Mouse (Mus musculus) liver, adult (tissue): ENCODE measurements around the gene 9130409I23Rik.

Experiments
- GATA4 ChIP-seq: IDR thresholded peaks from 2 replicates; pipeline ENCODE4 v1.6.1; 2014; ENCODE audit warnings: mild to moderate bottlenecking, low read length; ENCODE audit not compliant: insufficient replicate concordance

Gene 9130409I23Rik

GRCm38 (mm10) chr1:181050937-181051336 lies at the start of gene 9130409I23Rik:
Gene 9130409I23Rik, plus strand, starts transcription at chr1:181051237.
- no peak for TF ChIP-seq GATA4

DNA sequence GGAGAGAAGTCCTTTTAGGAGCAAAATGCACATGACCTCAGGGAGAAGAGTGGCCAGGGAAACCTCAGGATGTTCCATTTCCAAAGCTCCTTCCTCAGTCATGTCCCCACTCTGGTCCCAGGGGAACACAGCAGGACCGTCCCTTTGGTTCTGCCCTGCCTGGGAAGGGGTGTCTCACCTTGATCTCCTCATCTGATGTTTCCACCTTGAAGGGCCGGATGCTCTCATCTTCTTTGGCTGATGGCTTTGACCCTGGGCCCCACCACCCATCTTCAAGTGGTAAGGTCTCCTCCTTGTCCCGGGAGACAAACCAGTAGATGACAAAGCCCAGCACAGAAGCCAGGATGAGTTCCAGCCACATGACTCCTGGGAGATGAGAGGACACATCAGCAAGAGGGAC lies 49.4 kb upstream of the 9130409I23Rik start:
- TF ChIP-seq GATA4: no peak

DNA sequence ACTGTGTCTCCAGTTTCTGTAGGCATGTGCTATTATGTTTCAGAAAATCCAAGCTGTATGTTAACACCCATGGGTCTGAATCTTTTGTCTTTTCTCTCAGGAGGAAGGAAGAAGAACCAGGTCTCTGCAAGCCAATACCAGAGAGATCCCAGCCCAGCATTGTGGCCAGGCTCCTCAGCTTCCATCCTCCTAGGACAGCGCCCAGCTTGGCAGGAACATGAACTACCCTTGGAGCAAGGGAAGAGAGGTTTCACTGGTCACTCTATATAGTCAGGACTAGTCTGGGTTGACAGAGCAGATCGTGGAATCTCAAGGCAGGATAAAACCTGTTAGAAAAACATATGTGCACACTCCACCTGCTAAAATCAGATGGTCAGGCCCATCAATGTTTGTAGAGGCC lies 47.2 kb upstream of the 9130409I23Rik start:
- TF ChIP-seq GATA4: no peak

GRCm38 (mm10) chr1:181005331-181005730 lies 45.7 kb upstream of the 9130409I23Rik start:
- peak; percentile 84; the same call in 1 of the 2 replicates for TF ChIP-seq GATA4

DNA sequence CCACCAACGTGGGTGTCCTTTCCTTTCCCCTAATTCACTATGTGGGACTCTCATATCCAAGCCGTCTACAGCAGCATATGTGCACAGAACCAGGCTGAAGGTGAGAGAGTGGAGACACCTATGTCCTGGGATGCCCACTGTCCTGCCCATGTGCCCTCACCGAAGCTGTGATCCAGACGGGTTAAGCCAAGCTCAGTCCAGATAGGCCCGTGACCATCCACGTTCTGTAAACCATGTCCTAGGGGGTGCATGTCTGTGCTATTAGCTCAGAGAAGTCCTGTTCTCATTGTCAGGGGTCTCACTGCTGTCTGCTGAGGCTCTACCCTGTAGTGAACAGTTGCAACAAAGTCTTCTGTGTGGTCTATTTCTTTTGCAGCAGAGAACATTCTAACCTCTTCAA lies 43.2 kb upstream of the 9130409I23Rik start:
- TF ChIP-seq GATA4: no peak

DNA sequence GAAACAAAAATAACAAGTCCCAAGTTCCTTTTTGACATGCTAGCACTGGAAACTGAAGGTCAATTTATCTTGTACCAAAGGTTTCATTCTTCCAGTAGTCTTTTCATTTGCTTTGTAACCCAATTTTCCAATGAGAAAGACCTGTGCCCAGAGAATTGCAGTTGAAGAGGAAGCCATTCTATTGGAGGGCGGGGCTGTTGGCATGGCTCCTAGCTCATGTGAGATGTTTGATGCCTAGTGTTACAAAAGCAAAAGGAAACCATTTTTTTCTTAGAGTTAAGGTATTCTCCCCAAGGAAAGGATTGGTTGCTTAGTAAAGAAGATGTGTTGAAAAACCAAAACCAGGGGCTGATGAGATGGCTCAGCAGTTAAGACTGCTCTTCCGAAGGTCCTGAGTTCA lies 42.8 kb upstream of the 9130409I23Rik start:
- TF ChIP-seq GATA4: no peak

DNA sequence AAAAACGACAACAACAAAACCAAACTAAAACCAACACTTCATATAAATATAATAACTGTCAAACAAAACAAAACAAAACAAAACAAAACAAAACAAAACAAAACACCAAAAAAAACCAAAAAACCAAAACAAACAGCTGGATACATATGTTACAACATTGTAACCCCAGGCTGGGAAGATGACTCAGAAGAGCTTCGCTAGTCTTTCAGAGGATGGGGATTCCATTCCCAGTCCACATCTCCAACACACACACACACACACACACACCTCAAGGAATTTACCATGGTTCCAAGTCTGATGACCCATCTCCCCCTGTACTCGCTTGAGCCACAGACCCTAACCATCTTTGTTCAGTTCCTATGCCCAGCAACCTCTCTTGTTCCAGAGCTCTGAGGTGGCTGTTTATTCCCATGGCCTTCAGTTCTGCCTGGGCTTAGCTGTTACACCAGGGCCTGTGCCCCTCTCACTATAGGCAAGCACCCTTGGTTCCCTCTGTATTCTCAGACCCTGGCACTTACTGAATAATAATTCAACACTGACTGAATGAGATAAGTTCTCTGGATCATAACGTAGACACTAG lies 41.9 kb upstream of the 9130409I23Rik start:
- TF ChIP-seq GATA4: no peak

- peak; percentile 90 for TF ChIP-seq GATA4
Measured at GRCm38 (mm10) chr1:181009754-181010153, 41.3 kb upstream of the 9130409I23Rik start.

- no peak for TF ChIP-seq GATA4
Measured at GRCm38 (mm10) chr1:181010171-181010932, 40.7 kb upstream of the 9130409I23Rik start.

- TF ChIP-seq GATA4: no peak
Measured at GRCm38 (mm10) chr1:181011601-181012000, 39.4 kb upstream of the 9130409I23Rik start.

GRCm38 (mm10) chr1:181012416-181012815 lies 38.6 kb upstream of the 9130409I23Rik start:
- TF ChIP-seq GATA4: no peak

- TF ChIP-seq GATA4: no peak
Measured at GRCm38 (mm10) chr1:181013446-181013845, 37.6 kb upstream of the 9130409I23Rik start.

- TF ChIP-seq GATA4: peak; percentile 17; the same call in 1 of the 2 replicates
Measured at GRCm38 (mm10) chr1:181014731-181015500, 36.1 kb upstream of the 9130409I23Rik start.

- peak; percentile 29; the same call in 1 of the 2 replicates for TF ChIP-seq GATA4
Measured at GRCm38 (mm10) chr1:181015558-181015957, 35.5 kb upstream of the 9130409I23Rik start.

DNA sequence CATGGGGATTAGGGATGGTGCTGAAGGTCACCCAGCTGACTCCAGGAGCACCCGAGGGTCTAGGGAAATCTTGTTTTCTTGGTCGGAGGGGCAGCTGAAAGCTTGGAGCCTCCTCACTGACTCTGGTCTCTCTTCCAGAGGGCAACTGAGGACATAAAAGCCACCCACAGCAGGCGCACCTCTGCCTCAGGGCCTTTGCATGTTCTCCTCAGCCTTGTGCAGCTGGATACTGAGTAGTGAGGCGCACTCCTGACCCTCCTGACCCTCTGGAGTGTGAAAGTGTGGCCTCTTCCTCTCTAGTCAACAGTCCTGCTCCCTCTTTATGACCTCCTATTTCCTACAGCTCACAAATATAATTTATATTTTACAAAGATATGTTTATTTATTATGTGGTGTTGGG lies 35.0 kb upstream of the 9130409I23Rik start:
- TF ChIP-seq GATA4: no peak

- no peak for TF ChIP-seq GATA4
Measured at GRCm38 (mm10) chr1:181016532-181017131, 34.4 kb upstream of the 9130409I23Rik start.

GRCm38 (mm10) chr1:181017212-181017711 lies 33.8 kb upstream of the 9130409I23Rik start:
- no peak for TF ChIP-seq GATA4
